Mouse (Mus musculus) induced T-regulatory cell, adult 2 months (primary cell): ENCODE measurements around the gene Ispd.

Experiments used
- DNase-seq: peaks from one replicate; pipeline ENCODE4 v3.0.0-alpha.2; 2012; ENCODE audit warnings: low read depth

Ispd gene

GRCm38 (mm10) chr12:36713866-36714662 is 332.8 kb downstream of the Ispd start:
- DNase-seq: peak; percentile 13

GRCm38 (mm10) chr12:36717526-36717925 is 336.3 kb downstream of the Ispd start:
- DNase-seq: no peak

- no peak for DNase-seq
These were observed 337.2 kb downstream of the Ispd start for GRCm38 (mm10) chr12:36718417-36718816.

GRCm38 (mm10) chr12:36719074-36719473 is 337.8 kb downstream of the Ispd start:
- no peak for DNase-seq

- DNase-seq: no peak
These were observed 339.5 kb downstream of the Ispd start for GRCm38 (mm10) chr12:36720779-36721178.

DNA sequence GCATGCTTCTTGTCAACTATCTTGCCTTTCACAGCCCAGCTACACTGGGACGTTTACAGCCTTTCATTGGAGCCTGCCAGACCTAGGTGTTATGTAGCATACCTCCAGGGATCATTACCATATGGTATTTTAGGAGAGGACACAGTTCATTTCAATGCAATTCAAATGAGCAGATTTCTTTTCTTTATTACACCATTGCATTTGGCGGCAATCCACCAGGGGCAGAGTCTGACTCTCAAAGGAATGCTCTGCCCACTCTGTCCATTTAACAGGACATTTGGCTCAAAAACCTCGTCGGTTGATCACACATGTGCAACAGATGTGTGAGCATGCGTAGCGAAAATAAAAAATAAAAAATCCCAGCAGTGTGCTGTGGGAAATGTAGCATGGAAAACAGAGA is 340.0 kb downstream of the Ispd start:
- DNase-seq: no peak

DNA sequence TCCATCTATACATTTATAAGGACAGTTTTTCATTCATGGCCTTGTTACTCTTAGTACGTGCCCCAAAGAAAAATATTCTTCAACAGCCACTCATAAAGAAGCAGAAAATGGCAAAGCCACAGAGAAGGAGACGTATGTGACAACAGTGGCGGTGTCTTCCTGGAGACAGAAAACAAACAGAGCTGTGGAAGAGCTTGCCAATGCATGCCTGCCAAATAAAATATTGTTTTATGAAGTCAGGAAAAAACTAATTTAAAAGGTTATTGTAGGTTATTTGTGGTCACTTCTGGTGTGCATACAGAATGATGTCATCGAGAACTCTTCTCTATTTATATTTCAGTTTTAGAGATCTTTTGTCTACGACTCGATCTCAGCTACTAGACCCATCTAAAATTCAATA is 341.5 kb downstream of the Ispd start:
- no peak for DNase-seq

- no peak for DNase-seq
These were observed 342.1 kb downstream of the Ispd start for GRCm38 (mm10) chr12:36723302-36723701.

- DNase-seq: no peak
These were observed 343.0 kb downstream of the Ispd start for GRCm38 (mm10) chr12:36724297-36724696.

- DNase-seq: no peak
These were observed 344.0 kb downstream of the Ispd start for GRCm38 (mm10) chr12:36725250-36725649.

- DNase-seq: no peak
These were observed 344.8 kb downstream of the Ispd start for GRCm38 (mm10) chr12:36726026-36726425.

DNA sequence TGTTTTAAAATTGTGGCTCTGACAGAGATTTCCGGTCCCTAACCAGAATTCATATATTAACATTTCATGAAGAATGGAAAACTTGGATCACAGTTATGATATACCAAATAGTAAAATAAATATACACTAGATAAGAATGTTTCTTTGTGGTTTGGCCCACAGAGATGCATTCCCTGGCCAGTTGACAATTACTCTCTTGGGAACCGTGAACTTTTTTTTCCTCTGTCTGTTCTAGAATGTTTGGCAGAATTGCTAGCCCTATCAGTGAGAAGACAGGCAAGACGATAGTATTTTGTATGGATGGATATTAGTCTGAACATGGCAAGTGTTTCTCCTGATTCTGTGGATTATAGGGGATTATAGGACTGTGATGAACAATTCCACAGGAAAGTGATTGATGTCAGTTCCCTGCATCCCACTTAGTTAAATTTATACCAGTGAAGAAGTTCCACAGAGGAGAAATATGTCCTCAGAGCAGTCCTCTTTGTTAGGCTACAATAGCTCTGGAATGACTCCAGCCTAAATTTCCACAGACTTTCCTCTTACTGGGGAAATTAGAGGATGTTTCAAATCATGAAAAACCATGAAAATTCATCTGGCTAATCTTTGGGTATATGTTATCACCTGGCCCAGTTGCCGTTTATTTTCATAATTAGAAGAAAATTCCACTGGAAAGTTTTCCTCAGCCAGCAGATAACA is 352.6 kb downstream of the Ispd start:
- no peak for DNase-seq
